Mouse (Mus musculus) spleen, adult 2 months (tissue): Measurements from ENCODE around the gene Gnptab. TPM values are rescaled to one million over a fixed set of nuclear protein-coding genes. Genes with fewer than 3 reads are reported as not detected.
A peak's percentile ranks its signal among the peaks of the same experiment; 100 is the strongest.

Experiments
- DNase-seq, 2 experiments: peaks; one replicate each; pipeline versions ENCODE4 v3.0.0 to v3.0.0-alpha.2; 2012 to 2021; ENCODE audit warnings: low spot score in 2 of 2, low read depth in 1 of 2
- H3K27ac ChIP-seq: fragments of 200-500 bp; 2 replicates; pipeline ENCODE4 v1.5.1; 2012; ENCODE audit warnings: low read length, inconsistent platforms; ENCODE audit not compliant: insufficient read depth
- H3K27me3 ChIP-seq: fragments of 200-500 bp; 2 replicates; pipeline ENCODE4 v1.6.1; 2012; ENCODE audit warnings: mild to moderate bottlenecking, moderate library complexity, low read length, inconsistent platforms; ENCODE audit not compliant: control insufficient read depth, insufficient read depth
- H3K36me3 ChIP-seq: fragments of 200-500 bp; 2 replicates; pipeline ENCODE4 v1.6.1; 2012; ENCODE audit warnings: mild to moderate bottlenecking, low read length, inconsistent platforms; ENCODE audit not compliant: control insufficient read depth, insufficient read depth
- H3K4me1 ChIP-seq: fragments of 200-500 bp; 2 replicates; pipeline ENCODE4 v1.6.1; 2011; ENCODE audit warnings: inconsistent platforms; ENCODE audit not compliant: control insufficient read depth, insufficient read depth, insufficient read length
- H3K4me3 ChIP-seq: fragments of 200-500 bp; 2 replicates; pipeline ENCODE4 v1.5.1; 2011; ENCODE audit warnings: mild to moderate bottlenecking, inconsistent platforms; ENCODE audit not compliant: insufficient read depth, insufficient read length; ENCODE audit errors: extremely low read depth
- CTCF ChIP-seq: fragments of 200-500 bp; IDR thresholded peaks from 2 replicates; pipeline ENCODE4 v1.5.1; 2011; ENCODE audit warnings: mild to moderate bottlenecking, inconsistent platforms; ENCODE audit not compliant: insufficient read depth, insufficient read length, insufficient replicate concordance; ENCODE audit errors: extremely low read depth
- POLR2A ChIP-seq: fragments of 200-500 bp; IDR thresholded peaks from 2 replicates; pipeline ENCODE4 v1.6.1; 2011; ENCODE audit warnings: low read depth, low read length, inconsistent platforms
- WGBS: fragments of 180-500 bp; shearing (Covaris S2); methylation state at CpG from one replicate; pipeline ENCODE4 v1.1.7; 2018; 5-methylcytosine and 5-hydroxymethylcytosine counted together
- polyA plus RNA-seq: library from polyadenylated mRNA; depleted of rRNA; stranded (reverse); fragments of >200 nt; gene quantifications from 2 replicates; pipeline ENCODE4 v1.2.3, GENCODE M21; 2012

Gene Gnptab
- polyA plus RNA-seq, 1 experiment, result 6.8 TPM

- no peak for DNase-seq
- TF ChIP-seq POLR2A (no peak), CTCF (no peak)
- Histone ChIP-seq H3K27ac (no peak overlapping the region), H3K27me3 (no peaks in the 10 kb centered on the region), H3K4me1 (no peaks in the 10 kb centered on the region), H3K36me3 (no peaks in the 10 kb centered on the region), H3K4me3 (no peak overlapping the region)
- WGBS, result 82% methylated on average over 2 of the region's 2 CpGs
These were observed 28.2 kb upstream of the Gnptab start for GRCm38 (mm10) chr10:88350687-88351086.

DNA sequence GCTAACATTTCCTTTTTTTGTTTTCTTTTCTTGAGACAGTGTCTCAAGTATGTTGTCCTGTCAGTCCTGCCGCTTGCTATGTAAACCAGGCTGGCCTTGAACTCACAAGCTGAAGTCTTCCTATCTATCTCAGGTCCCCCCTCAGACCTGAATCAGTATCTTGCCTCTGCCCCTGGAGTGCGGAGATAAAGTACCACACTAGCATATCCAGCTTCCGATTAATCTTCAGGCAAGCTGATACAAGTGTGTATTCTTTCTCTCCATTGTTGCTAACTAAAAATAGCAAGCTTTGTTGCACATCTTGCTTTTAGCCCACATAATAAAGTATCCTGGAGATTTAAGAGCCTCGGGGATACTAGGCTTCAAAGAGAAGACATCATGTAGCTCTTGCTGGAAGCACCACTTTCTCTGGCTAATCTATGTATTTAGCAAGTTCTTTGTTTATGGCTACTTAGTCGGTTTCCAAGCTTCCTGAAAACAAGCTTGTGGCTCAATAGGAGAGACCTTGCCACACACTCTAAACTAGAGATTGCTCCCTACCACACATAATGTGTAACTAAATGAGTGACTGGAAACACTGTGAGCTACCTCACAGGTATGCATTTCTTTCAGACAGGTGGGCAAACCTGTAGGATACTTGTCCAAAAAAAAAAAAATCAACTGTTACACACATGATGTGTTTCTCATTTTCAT, 27.4 kb upstream of the Gnptab start:
- no peak for DNase-seq
- 76% methylated on average over 5 of the region's 5 CpGs for WGBS
- H3K36me3 ChIP-seq, result no peaks in the 10 kb centered on the region
- H3K27ac ChIP-seq, result no peak overlapping the region
- H3K4me3 ChIP-seq, result no peak overlapping the region
- H3K4me1 ChIP-seq, result peaks cover under 1% of the 10 kb centered on the region; the same call in 1 of the 2 replicates
- TF ChIP-seq CTCF (no peak), POLR2A (no peak)
- H3K27me3 ChIP-seq, result no peaks in the 10 kb centered on the region

- 14% methylated on average over 2 of the region's 2 CpGs for WGBS
- no peak for DNase-seq
- TF ChIP-seq CTCF (no peak), POLR2A (no peak)
- H3K27me3 ChIP-seq, result no peaks in the 10 kb centered on the region
- no peaks in the 10 kb centered on the region for H3K36me3 ChIP-seq
- peaks cover 6% of the 10 kb centered on the region; the same call in 1 of the 2 replicates for H3K4me1 ChIP-seq
- no peak overlapping the region for H3K4me3 ChIP-seq
- no peak overlapping the region for H3K27ac ChIP-seq
These were observed 26.4 kb upstream of the Gnptab start for GRCm38 (mm10) chr10:88352549-88352948.

DNA sequence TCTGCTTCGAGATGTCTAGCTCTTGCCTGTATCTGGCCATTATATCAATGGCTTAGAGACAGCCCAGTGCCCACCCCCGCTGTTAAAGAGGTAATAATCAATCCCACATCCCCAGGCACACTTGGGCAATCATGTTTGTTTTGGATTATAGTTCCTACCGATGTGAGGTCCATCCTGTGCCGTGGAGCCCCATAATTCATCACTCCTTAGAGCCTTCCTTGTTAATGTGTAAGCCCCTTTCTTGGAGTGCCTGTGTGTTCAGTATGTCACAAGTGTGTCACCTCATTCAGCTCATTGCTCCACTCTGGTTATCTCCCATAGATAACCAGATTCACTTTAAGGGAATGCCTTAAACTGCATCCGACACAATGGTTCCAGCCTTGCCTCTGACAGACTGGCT, 24.3 kb upstream of the Gnptab start:
- no peak for DNase-seq

DNA sequence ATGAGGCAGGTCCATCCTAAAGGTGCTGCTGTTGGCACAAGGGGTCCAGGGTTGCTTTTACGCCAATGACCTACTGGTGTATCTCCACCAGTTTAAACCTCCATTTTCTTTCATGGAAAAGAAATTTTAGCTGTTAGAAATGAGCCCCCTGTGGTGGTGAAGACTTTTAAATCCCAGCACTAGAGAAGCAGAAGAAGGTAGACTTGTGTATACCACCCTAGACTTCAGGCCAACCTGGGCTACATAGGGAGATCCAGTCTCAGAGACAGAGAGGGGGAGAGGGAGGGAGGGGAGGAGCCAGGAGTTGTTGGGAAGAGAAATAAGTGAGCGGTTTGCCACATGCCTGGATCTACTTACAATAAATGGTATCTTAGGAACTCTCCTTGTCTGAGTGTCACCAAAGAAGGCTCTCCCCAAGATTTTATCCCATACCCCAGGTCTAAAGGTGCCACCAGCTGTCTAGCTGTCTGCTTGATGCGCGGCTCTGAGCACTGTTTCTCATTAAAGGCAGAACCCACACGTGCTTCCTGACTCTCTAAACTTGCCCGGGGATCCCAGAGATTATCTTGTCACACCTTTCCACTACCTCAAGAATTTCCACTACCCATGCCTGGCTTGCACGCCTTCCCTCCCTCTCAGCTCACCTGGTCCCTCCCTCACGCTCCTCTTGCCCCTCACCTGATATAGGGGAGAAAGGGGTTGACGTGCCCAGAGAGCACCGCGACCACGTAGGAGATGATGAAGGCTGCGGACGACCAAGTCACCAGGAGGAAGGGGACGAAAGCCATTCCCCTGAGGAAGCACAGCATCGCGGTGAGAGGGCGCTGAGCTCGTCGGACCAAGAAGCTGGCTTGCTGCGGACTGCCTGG, 22.6 kb upstream of the Gnptab start:
- Histone ChIP-seq H3K4me3 (peak overlapping the region; percentile 68), H3K4me1 (peaks cover 6% of the 10 kb centered on the region; the same call in 1 of the 2 replicates), H3K27me3 (no peaks in the 10 kb centered on the region), H3K27ac (peak overlapping the region; percentile 14; the same call in 1 of the 2 replicates), H3K36me3 (no peaks in the 10 kb centered on the region)
- no peak for TF ChIP-seq CTCF
- no peak for TF ChIP-seq POLR2A
- WGBS, result 20% methylated on average over 21 of the region's 21 CpGs
- no peak for DNase-seq

More for the DNA sequence above, 24.3 kb upstream of the Gnptab start:
- no peak overlapping the region for H3K4me3 ChIP-seq
- H3K4me1 ChIP-seq, result peaks cover 6% of the 10 kb centered on the region; the same call in 1 of the 2 replicates
- TF ChIP-seq POLR2A (no peak), CTCF (no peak)
- H3K27ac ChIP-seq, result no peak overlapping the region
- no peaks in the 10 kb centered on the region for H3K36me3 ChIP-seq
- H3K27me3 ChIP-seq, result no peaks in the 10 kb centered on the region
- WGBS, result 90% methylated on average over 5 of the region's 5 CpGs

GRCm38 (mm10) chr10:88356983-88357559, 21.9 kb upstream of the Gnptab start:
- Histone ChIP-seq H3K27ac (peak overlapping the region; percentile 14; the same call in 1 of the 2 replicates), H3K4me1 (peaks cover 6% of the 10 kb centered on the region; the same call in 1 of the 2 replicates), H3K4me3 (peak overlapping the region; percentile 68), H3K27me3 (no peaks in the 10 kb centered on the region), H3K36me3 (no peaks in the 10 kb centered on the region)
- DNase-seq, result peak; percentile 34 to 62
- WGBS, result 3% methylated on average over 35 of the region's 47 CpGs
- TF ChIP-seq CTCF (no peak), POLR2A (no peak)
